Mouse (Mus musculus) C2C12 (cell line): Measurements from ENCODE around the gene Kcnmb1.

Experiments used
- CEBPB ChIP-seq: IDR thresholded peaks from one replicate; pipeline ENCODE4 v1.6.1; 2011; ENCODE audit warnings: low read depth, mild to moderate bottlenecking, control low read depth, moderate library complexity
- CTCF ChIP-seq: IDR thresholded peaks from one replicate; pipeline ENCODE4 v1.5.1; 2011; ENCODE audit not compliant: control insufficient read depth, insufficient read depth, insufficient read length
- FOSL1 ChIP-seq: IDR thresholded peaks from one replicate; pipeline ENCODE4 v1.8.0; 2011; ENCODE audit warnings: mild to moderate bottlenecking, low read length; ENCODE audit not compliant: poor library complexity, insufficient read depth, severe bottlenecking
- MAX ChIP-seq: IDR thresholded peaks from one replicate; pipeline ENCODE4 v1.6.1; 2011; ENCODE audit warnings: mild to moderate bottlenecking, control low read depth
- MYOG ChIP-seq: IDR thresholded peaks from one replicate; pipeline ENCODE4 v1.6.1; 2011; ENCODE audit not compliant: control insufficient read depth, insufficient read length; ENCODE audit errors: extremely low read depth
- USF1 ChIP-seq: IDR thresholded peaks from one replicate; pipeline ENCODE4 v1.6.1; 2011; ENCODE audit warnings: low read depth, mild to moderate bottlenecking, control low read depth, moderate library complexity

- TF ChIP-seq CTCF (no peak), MYOG (no peak), CEBPB (no peak), USF1 (no peak), MAX (no peak), FOSL1 (no peak)
Measured at GRCm38 (mm10) chr11:34008702-34009101, 45.9 kb downstream of the Kcnmb1 start.
